Mouse (Mus musculus): ENCODE data around the gene Retreg1.
"Not testable (repeated sequence)": the region's sequence is repeated elsewhere in the genome, so short reads cannot be mapped to it uniquely, and the experiment has no call there.

Retreg1 gene

DNA sequence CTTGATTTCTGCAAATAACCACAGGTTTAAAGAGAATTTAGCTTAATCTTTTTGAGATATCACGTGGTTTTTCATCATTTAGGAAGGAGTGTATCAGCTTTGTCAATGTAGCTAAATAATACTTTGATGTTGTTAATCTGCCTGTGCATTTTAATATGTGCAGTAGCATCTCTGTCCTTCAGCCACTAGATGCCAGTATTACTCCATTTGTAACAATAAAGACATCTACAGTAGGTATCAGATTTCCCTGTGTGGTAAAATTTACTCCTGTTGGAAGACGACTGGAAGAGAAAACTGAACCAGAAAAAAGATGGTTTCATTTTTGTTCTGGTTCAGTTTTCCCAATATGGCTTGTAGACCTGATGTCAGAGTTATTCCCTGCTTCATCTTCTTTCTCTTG lies 152.5 kb downstream of the Retreg1 start:
- DNase-seq (ENCODE audit: low read depth, low spot score) = peak; percentile 65

DNA sequence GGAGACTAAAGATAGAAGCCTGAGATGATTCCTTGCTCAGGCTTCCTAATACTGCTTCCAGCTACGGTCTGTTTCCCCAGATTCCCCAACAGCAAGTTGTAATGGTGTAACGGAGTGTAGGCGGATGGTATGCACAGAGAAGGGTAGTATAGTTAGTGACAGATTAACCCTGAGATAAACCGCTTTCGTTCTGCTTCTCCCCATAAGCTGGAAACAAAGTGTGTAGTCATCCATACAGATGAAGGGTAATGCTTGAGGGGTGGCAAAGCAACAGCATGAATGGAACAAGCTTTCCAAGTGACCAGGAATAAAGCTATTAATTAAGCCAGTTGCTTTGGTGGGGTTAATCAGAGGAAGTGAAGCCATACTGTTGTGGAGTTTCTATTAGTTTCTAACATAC lies 156.6 kb downstream of the Retreg1 start:
- not testable (repeated sequence) for DNase-seq (ENCODE audit: low read depth, low spot score)

DNA sequence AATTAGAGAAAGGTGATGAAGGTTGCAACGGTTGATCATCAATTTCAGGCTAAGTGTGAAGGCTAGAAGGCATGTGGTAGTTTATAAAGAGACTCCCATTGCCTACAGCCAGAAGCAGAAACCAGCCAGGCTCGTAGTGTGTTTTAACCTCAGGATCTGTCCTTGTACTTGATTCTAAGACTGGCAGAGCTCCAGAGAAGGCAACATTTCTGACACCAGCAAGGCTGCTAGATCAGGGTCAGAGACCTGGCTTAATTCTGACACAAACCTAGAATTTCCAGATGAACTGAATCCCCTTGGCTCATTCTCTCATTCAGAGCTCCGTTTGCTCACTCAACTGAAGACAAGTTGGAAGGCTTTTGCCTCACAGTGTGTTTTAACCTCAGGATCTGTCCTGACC lies 165.6 kb downstream of the Retreg1 start:
- no peak for DNase-seq (ENCODE audit: low read depth, low spot score)

DNA sequence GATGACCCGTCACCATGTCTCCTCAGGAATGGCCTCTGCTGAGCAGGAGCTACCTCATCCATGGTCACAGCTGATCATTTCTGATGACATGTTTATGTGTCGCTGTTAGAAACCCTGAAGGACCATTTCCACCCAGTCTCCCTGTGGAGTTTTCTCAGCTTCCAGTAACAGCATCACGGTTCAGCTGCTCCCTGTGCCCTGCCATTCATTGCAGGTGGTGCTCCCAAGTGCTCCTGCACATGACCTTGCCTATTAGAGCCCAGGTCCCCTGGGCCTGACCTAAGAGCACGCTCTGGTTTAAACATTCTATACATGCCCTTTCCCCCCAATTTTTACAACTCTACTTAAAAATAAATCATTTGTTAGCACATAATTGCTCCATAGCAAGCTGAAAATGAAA lies 169.9 kb downstream of the Retreg1 start:
- DNase-seq (ENCODE audit: low read depth, low spot score) = peak; percentile 63

DNA sequence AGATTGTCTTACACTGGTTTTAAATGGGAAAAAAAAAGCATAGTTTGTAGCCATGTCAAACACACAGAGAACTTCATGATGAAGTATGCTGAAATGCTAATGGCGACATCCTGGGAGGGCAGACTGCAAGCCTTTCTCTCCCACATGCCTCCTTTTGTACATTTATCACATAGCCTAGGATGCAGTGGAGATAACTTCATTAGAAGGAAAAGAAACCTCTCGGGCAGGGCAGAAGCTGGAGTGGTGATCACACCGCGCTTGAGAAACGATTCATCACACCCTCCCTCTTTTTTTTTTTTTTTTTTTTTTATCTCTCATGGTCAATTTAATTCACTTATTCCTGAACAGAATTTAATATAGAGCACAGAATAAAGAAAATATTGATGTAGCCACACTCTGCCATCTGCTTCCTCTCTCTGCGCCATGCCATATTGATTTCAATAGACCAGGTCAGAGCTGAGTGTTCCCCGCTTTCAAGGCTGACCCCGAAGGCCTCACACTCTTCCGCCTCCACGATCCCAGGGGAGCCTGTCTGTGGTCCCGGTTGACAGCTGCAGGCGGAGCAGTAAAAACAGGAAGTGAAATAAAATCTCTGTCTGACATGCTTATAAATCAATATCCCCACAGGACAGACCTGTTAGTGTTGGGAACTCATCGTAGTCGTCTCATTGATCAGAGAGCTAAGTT lies 173.1 kb downstream of the Retreg1 start:
- DNase-seq (ENCODE audit: low read depth, low spot score) = peak; percentile 88

DNA sequence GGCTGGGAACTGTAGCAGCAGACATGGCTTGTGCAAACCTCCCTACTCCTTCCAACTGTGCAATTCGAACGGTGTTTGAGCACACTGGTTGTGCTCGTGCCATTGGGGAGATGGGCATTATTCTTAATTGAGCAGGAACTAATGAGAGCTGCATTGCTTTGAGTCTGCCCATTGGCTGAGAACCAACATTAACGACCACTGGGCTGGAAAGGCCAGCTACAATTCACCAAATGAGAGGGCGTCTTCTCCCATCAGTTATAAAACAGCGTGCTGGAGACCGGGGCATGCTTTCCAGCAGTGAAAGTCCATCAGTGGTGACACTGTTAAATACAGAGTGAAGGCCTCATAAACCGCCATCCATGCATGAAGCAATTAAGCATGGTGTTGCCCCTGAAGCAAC lies 178.7 kb downstream of the Retreg1 start:
- DNase-seq (ENCODE audit: low read depth, low spot score) = peak; percentile 18

DNA sequence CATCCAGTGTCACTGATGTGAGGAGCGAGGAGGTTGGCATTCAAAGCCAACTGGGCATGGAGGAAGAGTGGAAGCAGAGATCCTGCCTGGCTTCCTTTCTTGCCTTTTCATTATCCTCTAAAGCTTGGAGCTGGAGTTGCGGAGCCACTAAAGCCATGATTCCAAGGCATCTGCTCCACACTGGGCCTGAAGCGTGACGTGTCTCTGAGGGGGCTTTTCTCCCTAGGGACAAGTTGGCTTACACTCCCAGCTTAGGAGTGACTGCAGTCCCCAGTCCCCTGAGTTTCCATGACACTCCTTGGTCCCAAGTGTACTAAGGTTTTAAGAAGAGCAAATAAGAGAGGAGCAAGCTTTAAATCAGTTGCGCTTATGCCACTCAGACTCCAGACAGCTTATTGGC lies 179.7 kb downstream of the Retreg1 start:
- DNase-seq (ENCODE audit: low read depth, low spot score) = no peak

Data from mesoderm, embryonic 11.5 days (tissue).